Mouse (Mus musculus) embryo, embryonic 9.5 days (tissue): ENCODE measurements around the gene Zeb2.
A peak's percentile ranks its signal among the peaks of the same experiment; 100 is the strongest.

Source experiments
- DNase-seq: peaks from one replicate; pipeline ENCODE4 v3.0.0-alpha.2; 2017; ENCODE audit errors: extremely low spot score

Zeb2 gene

DNA sequence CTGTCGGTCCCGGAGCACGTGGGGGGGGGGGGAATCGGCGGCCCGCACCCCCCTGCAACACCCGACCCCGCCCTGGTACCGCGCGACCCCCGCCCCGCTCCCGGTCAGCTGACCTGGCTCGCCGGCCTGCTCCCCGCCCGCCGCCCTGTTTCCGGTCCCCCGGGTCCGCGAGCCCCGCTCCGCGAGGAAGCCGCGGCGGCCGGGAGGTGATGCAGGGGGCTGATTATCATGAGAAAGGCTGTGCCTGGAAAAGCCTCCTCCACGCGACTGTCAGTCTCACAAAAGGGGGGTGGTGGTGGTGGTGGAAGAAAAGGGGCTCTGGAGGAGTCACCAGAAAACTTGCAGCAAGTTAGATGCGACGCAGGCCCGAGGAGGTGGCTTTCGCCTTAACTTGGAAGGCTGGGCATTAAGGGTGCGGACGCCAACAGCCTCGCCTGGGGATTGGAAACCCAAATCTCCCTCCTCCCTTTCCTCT is at the start of gene Zeb2:
TSS of gene Zeb2 (minus strand) at position 309 of the 475 bp plus-strand sequence.
- peak; percentile 88 for DNase-seq

GRCm38 (mm10) chr2:45158785-45159184 is 41.6 kb upstream of the Zeb2 start:
- no peak for DNase-seq

DNA sequence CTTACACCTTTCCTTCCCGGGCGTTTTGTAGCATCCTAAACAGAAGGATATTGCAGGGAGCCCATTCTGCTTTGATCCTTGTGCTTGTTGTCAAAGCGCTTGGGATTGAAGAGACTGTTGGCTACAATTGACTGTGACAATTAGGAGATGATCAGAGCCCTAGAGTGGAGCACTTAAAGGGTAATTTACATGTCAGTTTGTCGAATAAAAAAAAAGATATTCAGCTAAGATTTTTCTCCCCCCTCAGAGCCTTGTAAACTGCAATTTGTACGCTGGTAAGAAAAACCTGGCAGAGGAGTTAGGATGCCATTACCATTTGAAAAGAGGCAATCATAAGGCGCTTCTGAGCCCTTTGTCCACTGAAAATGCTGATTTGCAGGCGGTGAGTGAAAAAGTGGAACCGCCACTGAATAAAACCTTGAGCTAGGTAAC is 41.2 kb upstream of the Zeb2 start:
- no peak for DNase-seq

- no peak for DNase-seq
Observed at GRCm38 (mm10) chr2:45153315-45153714, 36.1 kb upstream of the Zeb2 start.

DNA sequence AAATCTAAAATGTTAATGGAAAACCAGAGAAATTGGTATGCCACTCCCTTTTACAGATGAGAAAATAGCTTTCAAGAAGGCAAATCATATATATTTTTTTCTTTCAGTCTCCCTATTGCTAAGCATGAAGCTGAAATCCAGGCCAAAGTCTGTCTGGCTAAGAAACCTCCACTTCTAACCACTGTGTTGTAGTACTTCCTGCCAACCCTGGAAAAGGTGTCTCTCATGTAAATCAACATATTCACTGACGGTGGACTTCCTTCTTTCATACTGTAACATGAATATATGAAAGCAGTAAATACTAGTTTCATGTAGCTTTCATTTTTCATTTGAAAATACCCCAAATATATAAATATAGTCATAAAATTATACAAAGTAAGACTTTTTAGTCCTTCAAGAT is 26.0 kb upstream of the Zeb2 start:
- DNase-seq: no peak

DNA sequence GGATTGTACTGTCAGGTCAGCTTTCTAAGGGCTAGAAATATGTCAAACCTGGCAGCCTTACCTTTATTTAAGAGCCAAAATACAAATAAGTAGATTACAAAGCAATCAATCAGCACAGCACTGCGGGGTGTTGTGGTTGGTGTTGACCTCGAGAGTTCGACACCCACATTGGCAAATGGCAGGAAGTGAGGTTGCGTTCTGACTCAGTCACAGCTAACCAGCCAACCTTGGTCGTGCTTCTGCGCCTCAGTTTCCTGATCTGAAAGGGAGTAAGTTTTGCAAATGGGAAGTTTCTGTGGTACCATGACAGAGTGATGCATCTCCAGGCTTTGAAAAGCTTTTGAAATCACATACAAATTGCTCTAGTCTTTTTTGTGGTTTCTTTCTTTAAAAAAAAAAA is 21.7 kb upstream of the Zeb2 start:
- DNase-seq: no peak

GRCm38 (mm10) chr2:45136783-45137182 is 19.6 kb upstream of the Zeb2 start:
- DNase-seq: no peak

DNA sequence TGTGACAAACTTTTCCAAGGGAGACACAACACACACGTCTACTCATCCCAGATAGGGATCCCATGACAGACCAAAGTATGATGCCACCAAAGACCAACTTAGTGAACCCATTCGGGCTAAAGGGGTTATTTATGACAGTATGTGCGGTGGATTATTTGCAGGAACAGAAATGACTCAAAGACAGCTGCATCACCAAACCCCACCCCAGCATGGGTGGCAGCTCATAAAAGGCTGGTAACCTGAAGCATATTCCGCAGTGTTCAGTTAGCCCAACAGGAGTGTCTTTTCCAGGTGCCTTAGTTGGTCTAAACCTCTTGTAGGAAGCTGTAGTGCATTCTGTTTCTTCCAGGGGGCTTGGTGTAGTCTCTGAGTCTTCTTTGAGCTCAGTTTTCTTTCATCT is 16.0 kb upstream of the Zeb2 start:
- DNase-seq: no peak

DNA sequence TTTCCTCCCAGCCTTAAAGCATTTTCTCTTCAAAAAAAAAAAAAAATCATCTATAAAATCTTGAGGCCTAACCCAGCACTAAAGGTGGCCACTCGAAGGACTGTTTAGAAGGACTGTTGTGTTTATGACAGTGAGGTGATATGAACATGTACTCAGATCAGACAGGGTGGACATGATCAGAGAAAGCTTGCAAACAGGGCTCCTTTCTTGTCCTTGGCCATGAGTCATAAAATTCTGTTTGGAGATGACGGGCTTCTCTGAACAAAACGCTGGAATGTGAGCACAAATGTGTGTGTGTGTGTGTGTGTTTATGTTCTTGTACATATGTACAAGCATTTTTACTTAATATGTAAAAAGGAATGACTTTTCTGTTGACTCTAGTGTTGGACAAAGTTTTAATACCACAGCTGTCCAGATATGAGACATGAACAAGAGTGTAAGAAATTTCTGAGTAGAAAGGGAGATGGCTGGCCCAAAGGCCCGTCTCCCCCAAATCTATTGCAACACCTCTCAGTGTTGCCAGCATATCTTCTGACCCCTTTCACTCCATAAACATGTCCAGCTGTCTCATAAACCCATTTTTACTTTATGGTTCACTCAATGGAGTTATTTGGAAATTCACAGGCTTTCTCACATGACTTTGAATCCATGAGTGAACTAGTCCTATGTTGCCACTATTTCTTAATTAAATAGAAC is 13.4 kb upstream of the Zeb2 start:
- no peak for DNase-seq

DNA sequence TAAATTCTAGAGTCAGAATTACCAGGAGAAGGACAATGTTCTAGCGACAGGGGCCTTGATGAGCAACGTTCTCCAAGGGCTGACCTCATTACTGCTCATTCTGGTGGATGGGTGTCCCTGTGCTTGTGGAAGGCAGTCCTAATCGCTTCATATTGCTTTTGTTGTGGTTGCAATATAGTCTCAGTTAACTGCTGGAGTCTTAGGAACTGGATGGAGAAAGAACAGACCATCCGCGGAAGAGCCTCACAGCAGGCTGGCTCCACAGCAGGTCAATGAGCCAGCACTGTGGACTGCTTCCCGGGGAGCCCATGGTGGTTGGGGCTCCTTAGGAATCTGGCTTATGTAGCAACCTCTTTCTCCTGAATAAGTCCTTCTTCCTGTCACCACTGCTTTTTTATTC is 12.4 kb upstream of the Zeb2 start:
- DNase-seq: no peak

DNA sequence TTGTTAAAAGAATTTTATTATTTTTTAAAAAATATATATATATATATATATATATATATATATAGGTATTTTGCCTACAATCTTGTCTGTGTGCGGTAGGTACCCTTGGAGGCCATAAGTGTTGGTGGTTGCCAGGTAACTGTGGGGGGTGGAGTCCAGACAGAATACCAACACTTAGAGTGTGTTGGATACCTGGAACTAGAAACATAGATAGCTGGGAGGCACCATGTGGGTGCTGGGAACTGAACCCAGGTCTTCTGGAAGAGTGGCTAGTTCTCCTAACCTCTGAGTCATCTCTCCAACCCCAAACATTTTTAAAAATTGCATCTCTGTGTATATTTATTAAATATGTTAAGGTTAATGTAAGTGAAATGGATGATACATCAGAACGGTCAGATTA is 11.5 kb upstream of the Zeb2 start:
- DNase-seq: no peak

- DNase-seq: no peak
Observed at GRCm38 (mm10) chr2:45126401-45126800, 9.2 kb upstream of the Zeb2 start.

- DNase-seq: no peak
Observed at GRCm38 (mm10) chr2:45125181-45125580, 8.0 kb upstream of the Zeb2 start.

DNA sequence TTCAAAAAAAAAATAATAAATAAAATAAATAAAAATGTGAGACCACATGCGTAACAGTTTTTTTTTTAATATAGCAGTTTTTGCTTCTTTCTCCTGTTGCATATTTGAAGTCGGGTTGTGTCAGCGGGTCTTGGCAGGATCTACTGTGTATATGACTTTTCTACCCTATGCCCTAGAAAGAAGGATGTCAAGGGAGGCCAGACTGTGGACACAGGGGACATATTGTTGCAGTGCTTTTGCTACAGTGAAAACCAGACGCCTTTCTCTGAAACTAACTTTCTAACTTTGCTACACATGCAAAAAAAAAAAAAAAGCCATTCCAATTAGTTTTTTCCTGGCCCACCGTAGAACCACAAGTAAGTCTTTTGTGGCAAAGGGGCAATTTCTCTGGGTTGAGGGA is 6.3 kb upstream of the Zeb2 start:
- no peak for DNase-seq

GRCm38 (mm10) chr2:45118121-45118520 is 926 bp upstream of the Zeb2 start:
- no peak for DNase-seq

DNA sequence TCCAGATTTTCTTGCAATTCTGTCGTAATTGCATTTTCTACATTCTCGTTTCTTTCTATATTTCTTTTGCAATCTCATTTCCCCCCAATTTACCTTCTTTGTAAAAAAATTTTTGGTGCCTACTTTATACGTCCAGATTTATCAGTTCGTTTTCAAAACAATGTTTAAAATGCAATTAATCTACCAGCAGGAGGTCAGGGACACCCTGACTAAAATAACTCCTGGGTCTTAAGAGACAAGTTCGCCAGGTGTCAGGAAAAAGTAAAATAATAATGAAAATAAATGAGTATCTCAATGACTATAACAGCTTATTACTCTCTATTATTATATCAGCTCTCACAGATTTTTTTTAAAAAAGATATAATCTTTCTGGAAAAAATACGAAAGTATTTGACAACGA is 397 bp upstream of the Zeb2 start:
- DNase-seq: no peak

GRCm38 (mm10) chr2:45116531-45117024 is 617 bp downstream of the Zeb2 start:
- DNase-seq: no peak

DNA sequence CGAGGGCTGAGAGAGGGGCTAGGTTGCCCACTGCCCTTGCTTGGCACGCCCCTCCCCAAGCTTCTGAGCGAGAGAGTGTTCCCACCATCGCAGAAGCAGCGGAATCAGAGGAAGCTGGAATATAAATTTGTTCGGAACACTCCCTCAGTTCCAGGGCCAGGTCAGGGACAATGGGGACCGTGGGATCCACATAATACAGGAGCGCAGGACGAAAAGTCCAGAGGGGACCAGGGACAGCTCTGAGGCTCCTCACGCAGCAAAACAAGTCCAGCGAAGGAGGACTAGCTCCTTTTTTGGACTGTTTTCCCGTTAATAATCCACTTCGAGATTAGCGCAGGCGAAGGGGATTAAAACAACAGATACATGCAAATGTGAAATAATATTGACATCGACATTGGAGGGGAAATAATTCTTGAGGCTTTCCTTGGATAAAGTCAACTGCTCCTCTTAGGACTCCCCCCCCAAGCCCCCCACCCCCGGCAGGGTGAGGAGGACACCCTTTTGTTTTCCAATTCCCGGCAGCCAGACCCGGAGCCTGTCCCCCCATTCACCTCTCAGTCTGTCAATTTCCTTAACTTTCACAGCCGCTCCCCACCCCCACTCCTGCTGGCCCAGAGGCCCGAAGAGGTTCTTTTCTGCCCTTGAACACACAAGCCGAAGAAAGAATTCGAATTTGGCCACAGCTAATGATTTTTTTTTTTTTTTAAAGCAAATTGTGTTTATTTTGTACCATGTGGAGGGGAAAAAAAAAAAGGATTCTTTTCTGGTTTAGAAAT is 1.3 kb downstream of the Zeb2 start:
- DNase-seq: peak; percentile 76

DNA sequence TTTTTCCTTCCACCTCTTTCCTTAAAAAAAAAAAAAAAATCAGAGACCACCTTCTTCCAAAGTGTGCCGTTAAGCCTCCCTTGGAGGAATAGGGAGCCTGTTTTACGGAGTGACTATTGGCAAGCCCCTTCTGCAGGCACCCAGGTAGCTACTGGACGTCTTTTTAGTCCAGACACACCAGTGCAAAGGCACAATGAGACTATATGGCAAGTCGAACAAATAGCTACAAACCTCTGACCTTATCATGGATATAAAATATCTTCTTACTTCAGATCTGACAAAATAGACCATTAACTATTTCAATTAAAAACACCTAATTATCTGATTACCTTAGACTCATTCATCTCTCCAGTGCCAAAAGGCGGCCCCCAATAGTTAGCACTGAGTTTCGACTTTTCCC is 2.0 kb downstream of the Zeb2 start:
- peak; percentile 29 for DNase-seq

- no peak for DNase-seq
Observed at GRCm38 (mm10) chr2:45114596-45114995, 2.6 kb downstream of the Zeb2 start.

DNA sequence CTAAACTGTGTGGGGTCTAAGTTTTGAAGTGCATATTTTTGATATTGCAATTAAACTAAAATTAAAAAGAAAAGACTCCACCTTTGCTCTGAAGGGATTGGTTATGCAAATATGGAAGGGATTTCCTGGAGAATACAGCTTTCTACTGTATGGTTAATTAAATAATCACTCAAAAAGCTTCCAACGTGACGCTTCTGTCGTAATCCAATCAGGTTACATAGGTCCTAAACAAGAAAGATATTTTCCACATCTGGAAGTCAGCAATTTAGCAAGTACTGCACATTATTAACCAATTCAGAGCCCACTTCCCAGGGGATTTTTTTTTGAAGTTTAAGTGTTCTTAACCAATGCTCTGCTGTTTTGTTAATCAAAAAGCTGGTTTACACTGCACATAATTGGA is 3.3 kb downstream of the Zeb2 start:
- no peak for DNase-seq

GRCm38 (mm10) chr2:45112891-45113683 is 4.1 kb downstream of the Zeb2 start:
- DNase-seq: no peak
